17 mouse cellular contexts compared by ENCODE assay signal in the genomic region with DNA sequence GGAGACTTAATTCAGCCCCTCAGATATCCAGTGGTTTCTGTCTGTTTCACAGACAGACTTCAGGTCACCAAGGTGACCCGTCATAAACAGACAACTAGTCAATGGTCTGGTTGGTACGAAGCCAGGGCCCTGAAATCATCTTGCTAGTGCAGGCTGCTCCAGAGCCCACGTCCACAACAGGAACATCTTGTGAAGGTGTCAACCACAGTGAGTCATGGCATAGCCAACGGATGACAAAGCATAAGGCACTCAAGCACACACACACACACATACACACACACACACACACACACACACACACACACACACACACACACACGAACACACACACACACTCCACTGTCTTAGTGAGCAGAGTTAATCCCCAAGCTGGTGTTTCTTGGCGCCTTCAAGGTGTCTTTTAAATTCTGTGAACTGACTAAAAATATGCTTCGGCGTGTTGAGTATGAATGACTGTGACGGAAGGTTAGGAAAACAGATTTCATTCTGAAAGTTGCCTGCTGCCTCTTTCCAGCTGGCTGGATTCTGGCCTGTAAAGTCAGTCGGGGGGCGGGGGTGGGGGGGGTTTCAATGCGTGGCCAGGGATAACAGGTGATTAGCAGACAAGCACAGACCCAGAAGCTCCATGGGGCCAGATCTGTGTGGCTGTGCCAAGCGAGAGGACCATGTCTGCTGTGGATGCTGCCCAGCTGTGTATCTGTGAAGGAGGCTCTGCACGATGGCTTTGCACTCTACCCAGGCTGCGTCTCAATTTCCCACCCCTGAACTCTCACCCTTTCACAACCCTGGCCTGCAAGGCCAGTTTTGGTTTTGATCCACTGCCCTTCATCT. TPM values are rescaled to one million over a fixed set of nuclear protein-coding genes. Genes with fewer than 3 reads are reported as not detected.
A peak's percentile ranks its signal among the peaks of the same experiment; 100 is the strongest.
DNase-seq lines count a peak whose midpoint lies in the region.
"Had no signal": no experiment of that assay in that cellular context is flagged by ENCODE, and none has a peak within 500 bp of the region (broad histone marks: within the 10 kb centered on the region; RNA-seq: fewer than 3 reads in every experiment).

No protein-coding gene starts in this region.

- DNase-seq in layer of hippocampus, adult 9-11 months: peak; percentile 52
- no peak for DNase-seq in layer of hippocampus, postnatal 10 days (ENCODE audit: low spot score in 2 of 2)
- DNase-seq in CD4-positive helper T cell, adult 2 months (ENCODE audit: low read depth, low spot score): peak; percentile 7
- DNase-seq in induced T-regulatory cell, adult 2 months (ENCODE audit: low read depth): peak; percentile 14
- DNase-seq in right cerebral cortex, postnatal 14 days: peak; percentile 48
- no peak for DNase-seq in heart, adult 18-20 months
- no peak for DNase-seq in lung, postnatal 4 days
- DNase-seq in gastrocnemius, postnatal 36 days: no peak
- DNase-seq: adrenal gland, postnatal 25 days; cerebellum, postnatal 25 days; gastrocnemius, adult 2 months; kidney, postnatal 10 days; liver; lung, adult 2 months; thymus, adult 2 months had no signal

- intact Hi-C loops in gastrocnemius, postnatal 36 days (cut with DNase I): loop anchor here (5.0 kb wide), 2 partner anchors 46 to 49 kb away; a partner anchor contains a TSS

RNA-seq across cellular contexts. Expression of a gene that starts 1.6 kb away (rescaled TPM):
- total RNA-seq in layer of hippocampus, postnatal 10 days (2021): 10 to 100 TPM; 58.4 to 59.6 TPM
- 1 to 10 TPM; 6.3 to 9.0 TPM for total RNA-seq in heart, adult 18-20 months (2021)
- total RNA-seq in gastrocnemius, postnatal 36 days (2021): 10 to 100 TPM; 21.3 to 25.1 TPM

RNA-seq across cellular contexts. Expression of a gene that starts 50.2 kb away (rescaled TPM):
- total RNA-seq in layer of hippocampus, postnatal 10 days (2021): 10 to 100 TPM; 50.2 to 55.0 TPM
- 10 to 100 TPM; 43.1 to 47.5 TPM for total RNA-seq in heart, adult 18-20 months (2021)
- total RNA-seq in gastrocnemius, postnatal 36 days (2021): 10 to 100 TPM; 48.6 to 58.9 TPM

RNA-seq across cellular contexts. Expression of a gene that starts 56.0 kb away (rescaled TPM):
- total RNA-seq in layer of hippocampus, postnatal 10 days (2021): not detected
- total RNA-seq in heart, adult 18-20 months (2021): not detected
- 1 to 10 TPM in 1 of 2 experiments, under 1 TPM in 1; 0.28 to 1.0 TPM for total RNA-seq in gastrocnemius, postnatal 36 days (2021)
- total RNA-seq: layer of hippocampus, postnatal 14 days had no signal

RNA-seq across cellular contexts. Expression of a gene that starts 59.0 kb away (rescaled TPM):
- under 1 TPM; 0.18 to 0.22 TPM for total RNA-seq in layer of hippocampus, postnatal 10 days (2021)
- not detected for total RNA-seq in heart, adult 18-20 months (2021)
- total RNA-seq in gastrocnemius, postnatal 36 days (2021): under 1 TPM; 0.10 to 0.12 TPM
- total RNA-seq: heart, postnatal 25 days had no signal

Comparison
In these comparisons a context has a peak if more than half of its experiments do, and no peak if none do; other contexts are left out.
1. DNase-seq: peak in layer of hippocampus, adult 9-11 months (single experiment), CD4-positive helper T cell, adult 2 months (single experiment), induced T-regulatory cell, adult 2 months (single experiment) and right cerebral cortex, postnatal 14 days (single experiment); none in layer of hippocampus, postnatal 10 days (0 of 2), heart, adult 18-20 months (0 of 2), lung, postnatal 4 days (0 of 2) and gastrocnemius, postnatal 36 days (0 of 2).